In the genomic region with DNA sequence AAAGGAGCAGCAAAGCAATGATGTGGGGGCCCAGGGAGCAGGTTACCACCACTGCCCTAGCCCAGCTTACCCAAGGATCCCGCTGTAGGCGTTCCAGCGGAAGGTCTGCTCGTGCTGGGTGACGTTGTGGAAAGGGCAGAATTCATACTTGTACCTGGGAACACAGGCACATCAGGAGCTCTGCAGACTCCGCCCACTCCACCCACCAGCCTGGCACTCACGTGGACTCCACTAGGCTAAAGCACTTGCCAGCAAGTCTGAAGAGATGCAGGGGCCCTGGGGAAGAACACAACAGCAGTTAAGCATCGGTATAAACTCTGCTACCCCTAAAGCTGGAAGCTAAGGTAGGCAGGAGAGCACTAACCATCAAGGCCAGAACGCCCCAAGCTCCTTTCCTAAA, we compare ENCODE assay signal across 14 mouse cellular contexts. TPM values are rescaled to one million over a fixed set of nuclear protein-coding genes. Genes with fewer than 3 reads are reported as not detected.
A peak's percentile ranks its signal among the peaks of the same experiment; 100 is the strongest.
DNase-seq lines count a peak whose midpoint lies in the region.
"Had no signal": no experiment of that assay in that cellular context is flagged by ENCODE, and none has a peak within 500 bp of the region (broad histone marks: within the 10 kb centered on the region; RNA-seq: fewer than 3 reads in every experiment).

No protein-coding gene starts in this region.

- DNase-seq in cerebellum, adult 9-10 months, result peak; percentile 11
- DNase-seq in cerebellum, adult 9-11 months, result no peak
- peak; percentile 64 for DNase-seq in right cerebral cortex, adult 18-20 months
- no peak for DNase-seq in right cerebral cortex, postnatal 10 days (ENCODE audit: low spot score in 2 of 2)
- DNase-seq in brain, adult 2 months (ENCODE audit: low read depth, low spot score), result peak; percentile 64
- peak; percentile 21 for DNase-seq in telencephalon, adult 2 months (ENCODE audit: low read depth, low spot score)
- no peak for DNase-seq in gastrocnemius, postnatal 25 days
- DNase-seq: adrenal gland, adult 2 months; adrenal gland, postnatal 10 days; adrenal gland, postnatal 25 days; cerebellum, adult 18-20 months; cerebellum, adult 8-10 months; cerebellum, postnatal 14 days; forebrain, postnatal 0 days had no signal

RNA-seq across cellular contexts. Expression of a gene that starts 4.3 kb away (rescaled TPM):
- total RNA-seq in gastrocnemius, postnatal 25 days (2021), result 10 to 100 TPM; 12.9 to 15.9 TPM

RNA-seq across cellular contexts. Expression of a gene that starts 4.3 kb away (rescaled TPM):
- total RNA-seq in gastrocnemius, postnatal 25 days (2021), result 10 to 100 TPM; 17.2 to 18.1 TPM

RNA-seq across cellular contexts. Expression of a gene that starts 20.5 kb away (rescaled TPM):
- not detected for total RNA-seq in gastrocnemius, postnatal 25 days (2021)

RNA-seq across cellular contexts. Expression of a gene that starts 38.8 kb away (rescaled TPM):
- 10 to 100 TPM; 59.1 to 62.2 TPM for total RNA-seq in gastrocnemius, postnatal 25 days (2021)

RNA-seq across cellular contexts. Expression of a gene that starts 47.4 kb away (rescaled TPM):
- total RNA-seq in gastrocnemius, postnatal 25 days (2021), result 1 to 10 TPM; 4.4 to 4.5 TPM

Comparison
In these comparisons a context has a peak if more than half of its experiments do, and no peak if none do; other contexts are left out.
1. DNase-seq: peak in cerebellum, adult 9-10 months (single experiment), right cerebral cortex, adult 18-20 months (single experiment), brain, adult 2 months (single experiment) and telencephalon, adult 2 months (single experiment); none in cerebellum, adult 9-11 months (single experiment), right cerebral cortex, postnatal 10 days (0 of 2) and gastrocnemius, postnatal 25 days (single experiment).